Mouse (Mus musculus) 416B (cell line): Measurements from ENCODE around the gene Atp11a.

Experiments
- DNase-seq: peaks from one replicate; pipeline ENCODE4 v3.0.0; 2011; ENCODE audit warnings: low read depth

Atp11a gene

GRCm38 (mm10) chr8:12756391-12757157, at the start of gene Atp11a:
Gene Atp11a (plus strand): TSS chr8:12757014.
- peak; percentile 34 for DNase-seq

DNA sequence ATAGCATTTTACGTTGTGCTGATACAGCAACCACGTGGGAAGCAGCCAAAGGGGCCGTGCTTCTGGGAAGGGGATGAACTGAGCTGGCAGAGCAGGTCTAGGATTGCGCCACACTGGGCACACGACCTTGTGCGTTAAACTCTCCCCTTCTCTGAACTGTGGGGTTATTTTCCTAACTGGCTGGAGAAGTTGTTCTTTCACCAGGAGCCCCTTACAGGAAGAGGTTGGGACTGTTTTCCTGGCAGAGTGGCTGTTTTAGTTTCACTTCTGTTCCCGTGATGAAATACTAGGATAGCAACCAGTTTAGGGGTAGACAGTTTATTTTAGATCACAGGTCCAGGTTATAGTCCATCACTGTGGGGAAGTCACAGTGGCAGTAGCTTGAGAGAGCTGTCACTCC, 45.2 kb upstream of the Atp11a start:
- DNase-seq, result peak; percentile 36

DNA sequence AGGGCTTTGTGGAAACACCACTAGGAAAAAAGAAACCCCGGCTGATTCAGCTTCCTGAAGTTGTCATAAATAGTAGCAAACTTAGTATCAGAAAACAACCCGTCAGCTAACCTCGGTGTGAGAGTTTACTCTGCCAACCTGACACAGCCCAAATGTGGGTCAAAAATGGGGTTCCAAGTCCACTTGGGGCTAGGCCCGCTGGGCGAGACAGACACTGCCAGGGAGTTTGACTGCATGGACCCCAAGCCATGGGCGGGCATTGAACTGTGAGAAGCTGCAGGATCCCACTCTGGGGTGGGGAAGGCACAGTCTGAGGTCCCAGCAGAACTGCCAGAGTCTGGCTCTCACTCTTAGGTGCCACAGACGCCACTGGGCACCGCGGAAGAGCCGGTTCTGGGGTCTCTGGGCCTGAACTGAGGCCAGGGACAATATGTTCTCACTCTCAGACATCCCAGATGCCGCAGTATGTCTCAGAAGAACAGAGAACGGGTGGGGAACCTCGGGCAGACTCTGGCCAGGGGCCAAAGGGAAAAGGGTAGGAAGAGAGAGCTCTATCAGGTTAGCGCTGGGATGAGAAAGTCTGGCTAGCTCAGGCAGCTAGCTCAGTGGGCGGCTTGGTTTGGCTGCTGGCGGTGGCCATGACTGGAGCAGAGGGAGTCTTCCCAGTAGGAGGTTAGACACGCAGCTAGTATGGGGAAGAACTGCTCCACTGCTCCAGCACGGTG, 40.8 kb upstream of the Atp11a start:
- no peak for DNase-seq

DNA sequence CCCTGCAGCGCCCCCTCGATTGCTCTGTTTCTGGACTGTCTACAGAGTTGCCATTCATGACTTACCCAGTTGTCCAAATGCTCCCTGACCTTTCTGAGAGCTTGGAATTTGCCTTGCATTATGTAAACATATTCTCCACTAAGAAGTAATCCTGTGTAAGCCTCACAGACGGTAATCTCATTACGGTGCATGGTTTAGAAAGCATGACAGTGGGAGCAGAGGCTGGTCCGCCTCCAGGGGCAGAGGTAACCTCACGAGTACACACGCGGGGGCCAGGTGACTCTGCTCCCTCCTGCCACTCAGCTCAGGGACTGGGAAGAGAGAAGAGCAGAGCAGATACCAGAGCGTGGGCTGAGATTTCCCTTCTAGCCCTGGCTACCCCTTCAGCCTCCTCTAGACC, 37.7 kb upstream of the Atp11a start:
- no peak for DNase-seq

DNA sequence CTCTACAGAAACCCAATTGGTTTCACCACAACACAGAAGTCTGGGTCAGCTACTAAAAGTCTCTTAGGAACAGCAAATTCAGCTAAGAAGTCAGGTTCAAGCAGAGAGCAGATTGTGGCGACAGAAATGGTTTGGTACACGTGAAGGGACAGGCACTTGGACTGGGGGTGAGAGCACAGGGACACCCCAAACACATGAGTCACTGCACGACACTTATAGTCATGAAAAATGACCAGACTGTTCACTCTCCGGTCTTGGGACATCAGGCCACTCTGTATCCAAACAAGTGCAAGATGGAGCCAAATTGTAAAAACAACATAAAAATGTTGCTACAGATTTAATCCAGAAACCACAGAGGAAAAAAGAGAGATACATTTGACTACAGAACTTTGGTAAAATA, 28.2 kb upstream of the Atp11a start:
- no peak for DNase-seq

- DNase-seq, result no peak
Measured at GRCm38 (mm10) chr8:12730780-12731179, 26.0 kb upstream of the Atp11a start.

DNA sequence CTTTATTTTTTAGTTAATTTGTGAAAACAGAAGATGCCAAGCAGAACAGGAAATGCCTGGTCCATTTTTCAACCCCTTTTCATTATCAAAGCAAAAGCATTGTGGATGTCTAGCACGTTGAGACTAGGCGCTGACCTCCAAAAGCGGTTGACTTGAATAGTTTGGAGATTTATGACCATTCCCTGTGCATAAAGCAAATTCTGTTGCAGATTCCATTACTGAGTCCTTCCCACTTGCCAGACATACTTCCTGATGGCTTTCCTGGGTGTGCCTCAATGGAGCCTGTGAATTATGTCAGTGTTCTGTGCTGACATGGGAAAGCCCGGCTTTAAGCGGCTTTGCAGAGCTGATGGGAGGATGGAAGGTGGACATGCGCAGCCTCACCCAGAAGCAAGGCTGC, 24.4 kb upstream of the Atp11a start:
- DNase-seq, result no peak

- DNase-seq, result no peak
Measured at GRCm38 (mm10) chr8:12739113-12739512, 17.7 kb upstream of the Atp11a start.

DNA sequence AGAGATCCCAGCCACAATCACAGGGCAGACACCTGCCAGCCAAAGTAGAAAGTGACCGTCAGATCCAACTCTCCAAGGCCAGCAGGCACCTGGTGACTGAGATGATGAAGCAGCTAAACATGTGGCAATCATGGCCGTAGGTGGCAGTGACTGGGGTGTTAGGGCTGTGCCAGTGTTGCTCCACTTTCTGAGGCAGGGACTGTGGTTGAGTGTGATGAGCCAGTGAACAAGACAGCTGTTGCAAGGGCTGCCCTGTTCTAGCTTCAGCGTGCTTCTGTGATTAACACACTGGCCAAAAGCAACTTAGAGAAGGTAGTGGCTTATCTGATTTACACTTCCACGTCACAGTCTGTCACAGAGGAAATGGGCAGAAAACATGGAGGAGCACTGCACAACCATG, 13.4 kb upstream of the Atp11a start:
- peak; percentile 32 for DNase-seq

GRCm38 (mm10) chr8:12748183-12748582, 8.6 kb upstream of the Atp11a start:
- DNase-seq, result no peak

GRCm38 (mm10) chr8:12749116-12749515, 7.7 kb upstream of the Atp11a start:
- no peak for DNase-seq

- no peak for DNase-seq
Measured at GRCm38 (mm10) chr8:12753054-12753453, 3.8 kb upstream of the Atp11a start.

DNA sequence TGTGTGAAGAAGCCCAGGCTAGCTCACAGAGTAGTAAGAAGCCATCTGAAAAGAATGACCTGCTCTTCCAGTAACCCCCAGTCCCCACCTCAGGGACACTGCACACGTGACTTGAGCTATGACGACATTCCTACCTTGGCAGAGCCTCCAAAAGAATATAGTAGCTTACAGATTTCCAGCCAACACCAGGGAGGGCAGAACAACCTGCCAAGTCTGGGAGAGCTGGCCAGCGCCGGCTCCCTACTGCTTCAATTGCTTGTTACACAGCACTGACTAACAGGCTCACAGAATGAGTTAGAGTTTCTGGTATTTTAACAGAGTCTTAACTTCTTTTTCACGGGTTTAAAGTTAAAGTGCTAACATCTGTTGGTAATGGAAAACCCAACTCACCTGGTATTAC, 2.7 kb upstream of the Atp11a start:
- no peak for DNase-seq

DNA sequence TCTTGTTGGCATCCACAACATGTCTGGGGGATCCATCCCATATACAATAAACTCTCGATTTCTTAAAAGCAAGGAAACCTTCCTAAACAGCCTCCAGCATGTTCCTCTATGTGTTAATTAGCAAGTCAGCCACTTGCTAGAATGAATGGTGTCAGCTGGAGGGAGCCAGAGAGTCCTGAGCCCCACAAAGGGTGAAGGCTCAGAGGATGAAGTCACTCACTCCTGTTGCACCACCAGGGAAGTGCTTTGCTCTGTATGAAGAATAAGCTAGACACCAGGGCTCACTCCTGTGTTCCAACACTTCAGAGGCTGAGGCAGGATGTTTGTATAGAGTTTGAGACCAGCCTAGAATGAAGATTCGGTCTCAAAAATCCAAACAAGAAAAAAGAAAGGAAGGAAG, 1.5 kb upstream of the Atp11a start:
- DNase-seq, result peak; percentile 74

GRCm38 (mm10) chr8:12755826-12756225, 988 bp upstream of the Atp11a start:
- no peak for DNase-seq

- no peak for DNase-seq
Measured at GRCm38 (mm10) chr8:12757231-12757940, 572 bp downstream of the Atp11a start.

DNA sequence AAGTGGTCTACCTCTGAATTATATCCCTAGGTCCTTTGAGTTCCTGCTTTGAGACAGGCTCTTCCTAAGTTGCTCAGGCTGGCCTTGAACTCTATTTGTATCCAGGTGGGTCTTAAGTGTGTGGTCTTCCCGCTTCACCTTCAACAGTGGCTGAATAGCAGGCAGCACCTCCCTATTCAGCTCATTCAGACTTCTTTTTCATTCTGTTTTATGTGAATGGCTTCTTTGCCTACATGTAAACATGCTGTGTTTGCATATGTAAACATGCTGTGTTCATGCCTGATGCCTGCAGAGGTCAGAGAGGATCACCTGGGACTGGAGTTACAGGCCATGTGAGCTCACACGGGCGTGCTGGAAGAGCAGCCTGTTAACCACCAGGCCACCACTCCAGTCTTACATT, 3.1 kb downstream of the Atp11a start:
- DNase-seq, result no peak

DNA sequence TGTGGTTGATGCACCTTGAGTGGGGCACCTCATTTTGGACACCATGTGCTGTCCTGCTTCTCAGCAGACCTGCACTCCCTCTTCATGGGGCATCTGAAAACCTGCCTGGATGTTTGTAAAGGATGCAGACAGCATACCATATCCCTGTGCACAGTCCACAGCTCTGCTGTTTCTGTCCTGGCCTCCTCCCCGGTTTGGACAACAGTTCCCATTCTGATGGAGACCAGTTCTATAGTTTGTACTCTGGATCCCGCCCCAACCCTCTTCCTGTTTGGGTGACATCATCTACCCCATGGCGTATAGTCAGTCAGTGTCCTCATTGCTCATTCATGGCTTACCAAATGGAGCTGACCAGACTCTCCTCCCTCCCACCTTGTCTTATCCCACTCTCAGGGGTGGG, 5.1 kb downstream of the Atp11a start:
- peak; percentile 17 for DNase-seq

- no peak for DNase-seq
Measured at GRCm38 (mm10) chr8:12763565-12764108, 6.8 kb downstream of the Atp11a start.

DNA sequence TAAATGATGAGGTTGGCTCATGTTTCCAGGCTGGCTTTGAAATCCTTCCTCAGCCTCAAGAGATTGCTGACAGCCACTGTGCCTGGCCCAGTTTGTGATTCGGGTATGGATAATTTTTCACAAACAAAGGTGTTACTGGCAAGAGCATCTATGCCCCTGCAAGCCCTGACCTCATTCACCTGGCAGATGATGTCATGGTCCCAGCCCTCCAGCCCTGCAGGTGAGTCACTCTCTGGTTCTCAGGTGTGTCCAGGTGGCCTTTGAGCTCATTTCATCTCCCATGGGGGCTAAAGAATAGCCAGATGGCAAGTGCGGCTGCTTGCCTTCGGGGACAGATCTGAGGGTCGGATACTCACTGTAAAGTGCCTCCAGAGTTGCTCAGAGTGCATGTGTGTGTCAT, 8.2 kb downstream of the Atp11a start:
- DNase-seq, result no peak

DNA sequence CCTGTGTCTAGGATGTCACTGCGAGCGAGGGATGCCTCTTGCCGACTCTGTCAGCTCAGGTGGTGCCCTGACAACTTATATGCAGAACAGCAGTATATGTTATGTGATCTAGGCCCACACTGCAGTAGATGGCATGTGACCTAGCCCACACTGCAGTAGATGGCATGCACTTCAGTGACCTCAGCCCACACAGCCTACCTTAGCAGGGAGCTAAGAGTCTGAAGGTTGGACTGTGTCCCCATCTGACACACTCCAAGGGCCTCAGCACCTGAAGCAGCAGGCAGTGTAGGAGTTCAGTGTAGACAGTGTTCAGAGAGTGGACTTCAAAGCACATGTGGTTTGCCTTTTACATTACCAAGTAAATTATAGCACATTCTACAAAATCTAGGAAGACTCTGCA, 10.4 kb downstream of the Atp11a start:
- no peak for DNase-seq

- DNase-seq, result no peak
Measured at GRCm38 (mm10) chr8:12768747-12769146, 11.9 kb downstream of the Atp11a start.

GRCm38 (mm10) chr8:12769296-12769695, 12.5 kb downstream of the Atp11a start:
- DNase-seq, result no peak
